Mouse (Mus musculus) erythroblast, embryonic 14.5 days (primary cell): ENCODE measurements around the gene Slc25a42. TPM values are rescaled to one million over a fixed set of nuclear protein-coding genes. Genes with fewer than 3 reads are reported as not detected.

Source experiments
- H3K27me3 ChIP-seq: 2 replicates; pipeline ENCODE4 v1.6.1; 2012; ENCODE audit warnings: inconsistent platforms; ENCODE audit not compliant: control insufficient read depth
- H3K36me3 ChIP-seq: 2 replicates; pipeline ENCODE4 v1.6.1; 2012; ENCODE audit warnings: mild to moderate bottlenecking, inconsistent platforms; ENCODE audit not compliant: control insufficient read depth
- H3K4me1 ChIP-seq: 2 replicates; pipeline ENCODE4 v1.6.1; 2012; ENCODE audit warnings: inconsistent platforms; ENCODE audit not compliant: control insufficient read depth
- H3K4me3 ChIP-seq: replicated peaks from 2 replicates; pipeline ENCODE3; 2012; ENCODE audit warnings: moderate library complexity, mild to moderate bottlenecking, inconsistent platforms
- H3K9me3 ChIP-seq: 2 replicates; pipeline ENCODE4 v1.6.1; 2012; ENCODE audit warnings: low read length, inconsistent platforms, mixed read lengths; ENCODE audit not compliant: control insufficient read depth
- GATA1 ChIP-seq: IDR thresholded peaks from 2 replicates; pipeline ENCODE4 v1.6.1; 2012; ENCODE audit warnings: low read length, inconsistent platforms, mixed read lengths
- TAL1 ChIP-seq: IDR thresholded peaks from 3 replicates; pipeline ENCODE4 v1.6.1; 2012; ENCODE audit warnings: low read length, inconsistent platforms, mixed read lengths
- polyA plus RNA-seq: library from polyadenylated mRNA; stranded (reverse); fragments of >175 nt; gene quantifications from 2 replicates; pipeline ENCODE4 v1.2.3, GENCODE M21; 2012

The Slc25a42 gene
- polyA plus RNA-seq, 1 experiment: 2.9 TPM

- H3K4me1 ChIP-seq: peaks cover 56% of the 10 kb centered on the region
- H3K27me3 ChIP-seq: no peaks in the 10 kb centered on the region
- H3K36me3 ChIP-seq: peaks cover 87% of the 10 kb centered on the region
- TF ChIP-seq TAL1 (no peak), GATA1 (no peak)
- no peaks in the 10 kb centered on the region for H3K9me3 ChIP-seq
- no peak overlapping the region for H3K4me3 ChIP-seq
These were observed 30.2 kb downstream of the Slc25a42 start for GRCm38 (mm10) chr8:70181903-70182252.

GRCm38 (mm10) chr8:70181212-70181902, 30.7 kb downstream of the Slc25a42 start:
- no peaks in the 10 kb centered on the region for H3K27me3 ChIP-seq
- no peak for TF ChIP-seq GATA1
- TF ChIP-seq TAL1: no peak
- H3K4me3 ChIP-seq: no peak overlapping the region
- H3K4me1 ChIP-seq: peaks cover 54% of the 10 kb centered on the region
- no peaks in the 10 kb centered on the region for H3K9me3 ChIP-seq
- peaks cover 87% of the 10 kb centered on the region for H3K36me3 ChIP-seq

GRCm38 (mm10) chr8:70179082-70179481, 33.0 kb downstream of the Slc25a42 start:
- Histone ChIP-seq H3K9me3 (no peaks in the 10 kb centered on the region), H3K4me1 (peaks cover 53% of the 10 kb centered on the region), H3K27me3 (no peaks in the 10 kb centered on the region), H3K4me3 (no peak overlapping the region), H3K36me3 (peaks cover 81% of the 10 kb centered on the region)
- TF ChIP-seq GATA1 (no peak), TAL1 (no peak)

GRCm38 (mm10) chr8:70178231-70178630, 33.9 kb downstream of the Slc25a42 start:
- Histone ChIP-seq H3K4me3 (no peak overlapping the region), H3K9me3 (no peaks in the 10 kb centered on the region), H3K27me3 (no peaks in the 10 kb centered on the region), H3K4me1 (peaks cover 60% of the 10 kb centered on the region), H3K36me3 (peaks cover 76% of the 10 kb centered on the region)
- no peak for TF ChIP-seq GATA1
- no peak for TF ChIP-seq TAL1

GRCm38 (mm10) chr8:70174079-70174478, 38.0 kb downstream of the Slc25a42 start:
- TF ChIP-seq TAL1: no peak
- TF ChIP-seq GATA1: no peak
- Histone ChIP-seq H3K9me3 (no peaks in the 10 kb centered on the region), H3K27me3 (no peaks in the 10 kb centered on the region), H3K4me3 (no peak overlapping the region), H3K36me3 (peaks cover 41% of the 10 kb centered on the region), H3K4me1 (peaks cover 59% of the 10 kb centered on the region)

- H3K4me3 ChIP-seq: peak overlapping the region; percentile 80
These were observed 38.8 kb downstream of the Slc25a42 start for GRCm38 (mm10) chr8:70173320-70173719.

GRCm38 (mm10) chr8:70172043-70172681, 39.9 kb downstream of the Slc25a42 start, which contains the start of gene Tmem161a:
Tmem161a (plus strand) TSS chr8:70172356.
- no peak for TF ChIP-seq TAL1
- no peak for TF ChIP-seq GATA1
- H3K4me1 ChIP-seq: peaks cover 53% of the 10 kb centered on the region

More at GRCm38 (mm10) chr8:70173320-70173719, 38.8 kb downstream of the Slc25a42 start:
- Histone ChIP-seq H3K9me3 (no peaks in the 10 kb centered on the region), H3K27me3 (no peaks in the 10 kb centered on the region), H3K36me3 (peaks cover 34% of the 10 kb centered on the region), H3K4me1 (peaks cover 51% of the 10 kb centered on the region)
- TF ChIP-seq TAL1 (no peak), GATA1 (no peak)

GRCm38 (mm10) chr8:70171240-70171639, 40.9 kb downstream of the Slc25a42 start:
- no peak for TF ChIP-seq TAL1
- no peak for TF ChIP-seq GATA1
- no peaks in the 10 kb centered on the region for H3K9me3 ChIP-seq
- H3K27me3 ChIP-seq: peaks cover 11% of the 10 kb centered on the region
- peaks cover 15% of the 10 kb centered on the region for H3K36me3 ChIP-seq
- peaks cover 58% of the 10 kb centered on the region for H3K4me1 ChIP-seq
- H3K4me3 ChIP-seq: no peak overlapping the region

More at GRCm38 (mm10) chr8:70172043-70172681, 39.9 kb downstream of the Slc25a42 start, which contains the start of gene Tmem161a:
- Histone ChIP-seq H3K36me3 (peaks cover 24% of the 10 kb centered on the region), H3K27me3 (peaks cover 3% of the 10 kb centered on the region), H3K4me3 (peak within 1 kb of the TSS; percentile 80), H3K9me3 (no peaks in the 10 kb centered on the region)

GRCm38 (mm10) chr8:70170748-70171147, 41.4 kb downstream of the Slc25a42 start:
- no peak overlapping the region for H3K4me3 ChIP-seq
- TF ChIP-seq TAL1: no peak
- H3K9me3 ChIP-seq: no peaks in the 10 kb centered on the region
- H3K27me3 ChIP-seq: peaks cover 16% of the 10 kb centered on the region
- H3K4me1 ChIP-seq: peaks cover 58% of the 10 kb centered on the region
- peaks cover 13% of the 10 kb centered on the region for H3K36me3 ChIP-seq
